Mouse (Mus musculus): ENCODE results near the gene Stard3.
A peak's percentile ranks its signal among the peaks of the same experiment; 100 is the strongest.

Gene Stard3

DNA sequence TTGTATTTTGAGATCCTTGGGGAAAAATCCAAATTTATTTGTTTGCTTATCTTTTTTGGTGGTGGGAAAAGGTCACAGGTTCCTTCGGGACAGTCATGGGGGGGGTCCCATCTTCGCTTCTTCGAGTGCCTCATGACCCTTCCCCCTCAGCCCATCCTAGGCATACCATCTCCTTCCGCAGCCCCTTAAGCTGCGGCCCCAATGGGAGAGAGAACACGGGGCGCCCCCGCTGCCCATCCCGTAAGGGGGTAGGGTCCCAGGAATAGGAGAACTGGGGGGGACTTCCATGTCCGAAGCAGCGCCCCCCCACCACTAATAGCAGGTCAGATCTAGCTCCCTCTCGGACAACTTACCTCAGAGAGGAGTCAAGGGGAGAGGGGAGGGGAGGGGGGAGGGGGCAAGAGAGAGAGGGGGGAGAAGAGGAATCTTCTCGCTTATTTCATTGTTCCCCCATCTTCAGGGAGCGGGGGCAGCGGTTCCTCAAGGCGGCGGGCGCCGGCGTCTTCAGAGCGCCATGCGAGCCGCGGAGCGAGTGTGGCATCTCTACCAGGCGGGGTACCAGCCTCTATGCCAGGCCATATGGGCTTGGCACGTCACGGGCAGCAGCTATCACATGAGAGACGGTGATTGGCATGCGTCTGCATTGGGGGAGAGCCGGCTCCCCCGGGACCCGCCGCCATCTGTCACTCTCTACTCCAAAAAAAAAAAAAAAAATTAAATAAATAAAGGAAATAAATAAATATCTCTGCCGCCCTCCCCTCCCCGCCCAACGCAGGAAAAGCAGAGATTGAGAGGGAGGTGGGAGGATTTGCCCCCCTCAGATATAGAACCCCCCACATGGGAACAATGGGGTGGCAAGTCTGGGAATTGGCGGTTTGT is 28.8 kb upstream of the Stard3 start, which contains the start of gene Neurod2:
Gene Neurod2, minus strand, starts transcription at position 568 of the 879 bp plus-strand sequence.
- no peak for DNase-seq (ENCODE audit: low spot score)

DNA sequence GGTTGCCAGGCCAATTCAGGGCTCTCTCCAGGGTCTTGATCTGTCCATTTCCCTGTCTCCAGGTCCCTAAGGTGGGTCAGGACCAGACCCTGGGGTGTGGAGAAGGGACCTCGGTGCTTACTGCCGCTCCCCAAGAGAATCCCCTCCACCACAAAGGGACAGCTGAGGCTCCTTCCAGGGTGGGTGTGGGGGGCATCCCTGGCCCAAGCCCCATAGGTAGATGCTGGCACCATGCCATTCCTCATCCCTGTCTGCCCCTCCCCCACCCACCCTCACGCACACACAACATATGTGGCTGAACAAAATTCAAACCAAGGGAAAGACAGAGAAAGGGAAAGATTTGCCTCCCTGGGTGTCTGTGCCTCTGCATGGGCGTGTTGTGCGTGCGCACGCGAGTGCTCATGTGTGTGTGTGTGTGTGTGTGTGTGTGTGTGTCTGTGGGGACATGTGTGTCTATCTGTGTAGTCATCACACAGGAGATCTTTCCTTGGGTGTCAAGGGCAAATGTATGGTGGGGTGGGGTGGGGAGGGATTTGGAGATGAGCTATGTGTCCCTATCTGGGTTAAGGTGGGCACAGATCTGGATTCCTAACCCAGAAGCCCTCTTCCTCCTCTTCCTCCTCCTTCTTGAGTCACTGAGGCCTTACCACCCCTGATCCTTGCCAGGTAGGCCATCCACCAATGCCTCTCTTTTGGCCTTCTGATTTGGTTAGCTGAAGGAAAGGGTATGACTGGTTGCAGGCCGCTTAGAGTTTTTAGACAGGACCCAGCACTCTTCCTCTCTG is 28.0 kb upstream of the Stard3 start:
- no peak for DNase-seq (ENCODE audit: low spot score)

DNA sequence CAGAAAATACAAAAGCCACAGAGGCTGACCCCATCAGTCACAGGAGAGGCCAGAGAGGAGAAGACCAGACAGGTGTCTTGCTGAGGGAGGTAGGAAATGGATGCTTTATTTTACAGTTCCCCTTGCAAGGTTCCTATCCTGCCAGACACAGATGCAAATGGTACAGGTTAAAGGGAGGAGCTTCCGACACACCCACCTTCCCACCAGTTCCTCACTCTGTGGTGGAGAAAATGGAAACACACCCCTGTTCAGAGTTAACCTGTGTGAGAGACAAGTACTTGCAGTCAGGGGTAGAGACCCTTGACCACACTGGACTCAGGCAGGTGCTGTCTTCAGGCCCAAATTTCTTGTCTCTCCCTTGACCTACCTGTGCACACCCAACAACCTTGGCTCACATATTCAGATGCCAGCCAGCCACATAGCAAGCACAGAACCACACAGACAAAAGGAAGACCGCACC is 27.4 kb upstream of the Stard3 start:
- no peak for DNase-seq (ENCODE audit: low spot score)

DNA sequence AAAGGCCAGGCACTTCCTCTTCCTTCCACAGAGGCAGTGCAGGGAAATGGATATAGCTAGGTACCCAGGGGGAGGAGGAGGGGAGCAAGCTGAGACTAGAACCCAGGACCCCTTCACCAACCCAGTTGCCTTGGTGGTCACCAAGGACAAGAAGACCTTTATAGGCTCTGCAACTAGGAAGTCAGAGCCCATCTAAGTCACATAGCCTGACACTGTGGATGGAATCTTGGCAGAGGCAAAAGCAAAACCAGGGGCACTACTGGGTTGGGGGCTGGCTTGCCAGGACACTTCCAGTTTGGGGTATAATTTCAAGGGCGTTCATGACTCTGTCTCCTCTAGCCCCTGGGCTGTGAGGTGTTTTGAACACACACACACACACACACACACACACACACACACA is 26.8 kb upstream of the Stard3 start:
- DNase-seq (ENCODE audit: low spot score): no peak

DNA sequence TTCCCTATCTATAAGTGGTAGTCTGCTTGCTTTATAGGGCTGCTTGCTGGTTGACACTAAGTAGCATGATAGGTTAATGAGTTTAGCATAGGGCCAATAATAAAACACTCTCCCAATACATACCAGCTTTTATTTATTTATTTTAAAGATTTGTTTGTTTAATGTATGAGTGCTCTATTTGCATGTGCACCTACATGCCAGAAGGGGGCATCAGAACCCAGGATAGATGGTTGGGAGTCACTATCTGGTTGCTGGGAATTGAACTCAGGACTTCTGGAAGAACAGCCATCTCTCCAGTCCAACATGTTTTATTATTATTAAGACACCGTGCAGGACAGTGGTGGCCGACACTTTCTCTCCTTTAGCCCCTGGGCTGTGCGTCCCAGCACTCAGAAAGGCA is 26.0 kb upstream of the Stard3 start:
- DNase-seq (ENCODE audit: low spot score): no peak

DNA sequence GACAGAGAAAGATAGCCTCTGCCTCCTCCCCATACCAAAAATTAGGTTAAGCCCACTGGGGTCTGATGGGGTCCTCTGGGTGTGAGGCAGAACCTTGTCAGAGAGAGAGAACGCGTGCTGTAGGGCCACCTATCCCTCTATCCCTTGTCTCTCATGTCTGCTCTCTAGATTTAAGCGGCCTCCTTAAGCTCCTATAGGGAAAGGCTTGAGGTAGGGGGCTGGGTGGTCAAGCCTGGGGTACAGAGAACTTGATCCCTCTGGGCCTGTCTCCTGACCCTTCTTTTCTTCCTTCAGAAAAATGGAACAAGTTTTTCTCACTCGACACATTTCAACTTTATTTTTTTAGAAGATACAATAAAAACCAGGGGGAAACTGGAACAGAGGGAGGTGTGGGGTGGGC is 25.3 kb upstream of the Stard3 start:
- no peak for DNase-seq (ENCODE audit: low spot score)

DNA sequence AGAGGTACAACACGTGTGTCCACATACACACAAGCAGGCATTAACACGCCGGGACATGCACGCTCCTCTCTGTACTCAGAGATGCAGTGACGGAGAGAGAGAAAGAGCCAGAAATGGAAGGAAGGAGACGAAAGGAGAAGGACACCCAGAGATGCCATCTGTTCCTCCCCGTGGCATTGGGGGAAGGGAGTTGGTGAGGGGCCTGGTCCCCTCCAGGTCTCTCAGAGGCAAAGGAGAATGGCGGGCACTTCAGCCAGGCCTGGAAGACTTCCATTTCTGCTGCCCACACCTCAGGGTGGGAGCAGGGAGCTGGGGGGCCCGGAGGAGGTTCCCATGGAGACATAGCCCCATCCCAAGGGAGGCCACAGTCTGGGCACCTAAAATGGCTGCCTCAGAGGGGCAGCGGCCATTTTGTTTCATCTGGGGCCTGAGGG is 24.9 kb upstream of the Stard3 start:
- DNase-seq (ENCODE audit: low spot score): no peak

DNA sequence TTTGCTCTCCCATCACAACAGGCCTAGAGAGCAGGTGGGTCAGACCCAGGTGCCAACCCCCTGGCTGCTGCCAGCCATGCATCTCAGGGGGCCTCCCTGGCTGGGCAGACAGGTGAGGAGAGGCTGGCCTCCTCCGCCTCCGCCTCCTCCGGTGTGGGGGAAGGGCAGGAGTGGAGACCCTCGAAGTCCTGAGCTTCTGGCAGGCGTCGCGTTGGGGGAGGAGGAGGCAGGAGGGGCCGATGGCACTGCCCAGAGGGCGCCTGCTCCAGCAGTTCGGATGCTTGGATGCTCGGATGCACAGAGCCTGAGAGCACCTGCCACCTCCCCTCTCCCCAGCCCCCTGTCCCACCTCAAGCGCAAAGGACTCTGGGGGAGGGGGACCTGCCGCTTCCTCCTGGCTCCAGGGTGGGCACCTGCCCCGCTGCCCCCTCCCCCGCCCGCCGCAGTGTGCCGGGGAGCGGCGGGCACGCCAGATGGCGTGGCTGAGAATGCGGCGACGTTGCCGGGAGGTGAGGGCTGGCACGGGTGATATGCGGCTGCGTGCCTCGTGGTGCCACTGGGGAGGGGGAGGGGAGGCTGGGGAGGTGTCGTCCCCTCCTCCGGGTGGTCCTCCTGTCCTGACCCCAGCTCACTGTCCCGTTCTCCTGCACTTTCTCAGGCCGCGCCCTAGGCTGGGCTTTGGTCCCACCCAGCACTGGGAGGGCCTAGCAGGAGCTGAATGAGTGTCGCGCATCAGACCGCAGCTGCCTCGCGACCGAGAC is 24.0 kb upstream of the Stard3 start:
- DNase-seq (ENCODE audit: low spot score): no peak

DNA sequence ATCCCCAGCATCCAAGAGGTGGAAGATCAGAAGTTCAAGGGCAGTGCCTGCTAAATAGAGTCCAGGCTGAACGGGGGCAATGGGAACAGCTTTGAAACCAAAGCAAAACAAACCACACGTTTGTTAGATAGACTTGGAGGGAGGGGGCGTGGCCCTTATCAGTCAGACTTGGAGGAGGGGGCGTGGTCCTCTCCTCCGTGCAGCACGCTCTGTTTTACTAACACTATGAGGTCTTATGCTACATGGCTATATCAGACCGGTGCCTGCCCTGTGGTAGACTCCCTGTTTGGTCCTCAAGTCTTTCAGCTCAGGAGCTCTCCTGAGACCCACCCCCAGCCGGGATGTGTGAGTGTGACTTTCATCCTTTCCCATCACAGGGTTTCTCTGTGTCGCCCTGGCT is 22.9 kb upstream of the Stard3 start:
- DNase-seq (ENCODE audit: low spot score): no peak

DNA sequence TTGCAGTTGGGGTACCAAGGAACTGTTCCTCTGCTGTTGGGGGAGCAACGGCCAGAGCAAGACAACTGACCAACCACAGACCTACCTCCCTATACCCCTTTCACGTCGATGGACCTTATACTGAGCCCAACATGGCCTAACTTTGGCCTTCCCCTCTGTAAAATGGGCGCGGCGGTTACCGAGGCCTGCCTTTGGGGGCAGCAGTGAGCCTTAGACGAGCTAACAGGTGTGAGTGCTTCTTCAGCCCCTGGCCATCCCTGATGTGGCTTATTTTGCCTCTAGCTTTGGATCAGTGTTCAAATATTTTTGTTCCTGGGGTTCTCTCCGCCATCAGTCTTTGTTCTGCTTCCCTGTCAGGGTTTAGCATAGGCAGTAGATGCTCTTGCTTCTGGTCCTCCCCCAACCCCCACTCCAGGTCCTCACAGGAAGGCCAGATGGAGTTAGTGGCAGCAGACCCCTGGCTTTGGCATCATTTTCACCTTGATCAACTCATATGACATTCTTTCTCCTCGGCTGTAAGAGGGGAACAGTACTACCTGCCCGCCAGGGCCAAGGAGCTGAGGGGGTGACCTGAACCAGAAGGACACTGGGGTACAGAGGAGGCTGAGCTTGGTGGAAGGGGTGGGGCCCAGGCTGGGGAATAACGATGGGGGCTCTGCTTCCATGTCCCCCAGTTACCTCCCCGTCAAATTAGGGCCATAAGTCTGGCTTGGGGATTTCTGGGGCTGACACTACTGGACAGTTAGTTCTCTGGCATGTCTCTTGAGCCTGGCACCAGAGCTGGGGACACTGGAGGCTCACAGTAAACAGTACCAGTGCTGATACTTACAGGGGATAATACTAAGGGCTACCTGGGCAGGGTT is 21.7 kb upstream of the Stard3 start:
- no peak for DNase-seq (ENCODE audit: low spot score)

DNA sequence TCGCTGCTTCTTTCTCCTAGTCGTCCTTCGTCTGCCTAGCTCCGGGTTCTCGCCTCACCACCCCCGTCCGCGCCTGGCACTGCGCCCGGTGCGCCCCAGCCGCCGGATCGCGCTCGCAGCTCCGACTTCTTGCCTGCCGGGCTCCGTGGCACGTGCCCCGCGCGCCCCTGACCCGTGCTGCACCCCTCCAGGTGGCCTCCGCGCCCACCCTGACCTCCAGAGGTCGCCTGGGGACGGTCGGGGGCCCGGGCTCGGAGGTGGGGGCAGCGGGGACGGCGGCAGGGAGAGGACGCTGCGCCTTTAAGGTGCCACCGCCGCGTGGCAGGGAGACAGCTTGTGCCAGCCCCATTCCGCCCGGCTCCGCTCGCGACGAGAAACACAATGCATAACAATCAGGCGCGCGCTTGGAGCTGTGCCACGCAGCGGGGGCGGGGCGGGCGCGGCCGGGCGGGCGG is 19.6 kb upstream of the Stard3 start:
- DNase-seq (ENCODE audit: low spot score): no peak

DNA sequence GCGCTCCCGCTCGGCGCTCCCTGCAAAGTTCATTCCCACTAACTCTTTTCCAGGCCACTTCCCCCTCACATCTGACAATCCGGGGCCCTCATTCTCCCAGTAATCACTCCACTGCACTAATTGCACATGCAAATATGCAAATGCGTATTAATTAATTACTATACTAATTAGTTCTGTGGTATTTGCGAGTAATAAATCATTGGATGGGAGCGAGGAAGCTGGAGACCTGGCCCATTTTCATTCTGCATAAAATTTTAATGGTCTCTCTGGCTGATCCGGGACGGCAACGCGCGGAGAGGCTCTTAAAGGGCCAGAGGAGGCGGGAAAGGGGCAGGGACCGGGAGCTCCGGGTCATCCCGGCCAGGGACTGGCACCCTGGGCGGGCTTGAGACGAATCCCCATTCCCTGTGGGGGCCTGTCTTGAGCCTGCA is 19.1 kb upstream of the Stard3 start:
- DNase-seq (ENCODE audit: low spot score): no peak

DNA sequence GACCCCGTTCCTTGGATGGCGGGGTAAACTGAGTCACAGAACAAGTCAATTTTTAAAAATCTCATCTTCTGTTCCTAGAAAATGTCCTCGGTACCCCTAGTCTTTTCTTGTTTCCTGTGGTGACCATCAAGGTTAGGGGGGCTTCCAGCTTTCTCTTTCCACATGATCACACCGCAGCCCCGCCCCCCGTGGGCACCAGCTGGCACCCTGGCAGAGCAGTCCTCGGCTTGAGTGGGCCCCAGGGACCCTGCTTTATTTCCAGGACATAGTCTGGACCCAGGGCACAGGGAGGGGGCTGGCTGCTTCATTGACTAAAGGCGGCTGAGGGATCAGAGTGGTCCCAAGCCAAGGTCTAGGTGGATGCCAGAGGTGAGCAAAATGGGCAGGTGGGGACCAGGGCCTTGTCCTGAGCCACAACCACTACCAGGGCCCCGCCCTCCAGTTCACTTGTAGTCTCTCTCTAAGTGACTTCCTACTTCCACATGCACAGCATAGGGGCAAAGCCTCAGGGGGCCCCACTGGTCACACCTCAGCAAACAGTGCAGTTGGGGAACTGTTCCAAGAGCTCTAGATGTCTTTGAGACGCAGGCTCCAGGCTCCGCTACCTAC is 18.4 kb upstream of the Stard3 start:
- DNase-seq (ENCODE audit: low spot score): no peak

DNA sequence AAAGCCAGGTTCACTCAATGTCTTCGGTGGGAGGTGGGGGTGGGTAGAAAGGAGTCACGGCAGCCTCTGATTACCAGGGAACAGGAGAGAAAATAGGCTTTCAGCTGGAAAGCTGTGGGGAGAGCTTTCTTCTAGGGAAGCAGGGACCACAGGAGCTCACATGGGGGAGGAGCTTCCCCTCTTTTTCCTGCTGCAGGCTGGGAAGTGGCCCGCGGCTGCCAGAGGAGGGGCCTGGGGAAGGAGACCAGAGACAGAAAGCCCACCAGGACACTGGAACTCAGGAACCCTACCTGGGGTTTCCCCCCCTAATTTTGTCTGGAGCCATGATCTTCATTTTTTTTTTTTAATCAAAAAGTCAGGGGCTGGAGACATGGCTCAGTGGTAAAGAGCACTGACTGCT is 17.6 kb upstream of the Stard3 start:
- DNase-seq (ENCODE audit: low spot score): no peak

DNA sequence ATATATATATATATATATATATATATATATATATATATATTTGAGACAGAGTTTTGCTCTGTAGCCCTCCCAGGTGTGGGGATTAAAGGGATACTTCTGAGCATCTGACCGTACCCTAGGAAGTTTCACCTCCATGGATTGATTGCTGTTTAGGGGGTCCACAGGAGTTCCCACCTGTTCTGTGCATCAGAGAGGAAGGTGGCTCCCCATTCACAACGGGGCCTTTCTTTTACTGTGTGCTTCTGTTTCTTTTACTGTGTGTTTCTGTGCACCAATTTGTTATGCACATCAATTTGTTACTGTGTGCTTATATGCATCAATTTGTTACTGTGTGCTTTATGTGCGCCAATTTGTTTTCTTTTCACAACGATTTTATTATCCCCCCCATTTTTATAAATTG is 17.0 kb upstream of the Stard3 start:
- no peak for DNase-seq (ENCODE audit: low spot score)

DNA sequence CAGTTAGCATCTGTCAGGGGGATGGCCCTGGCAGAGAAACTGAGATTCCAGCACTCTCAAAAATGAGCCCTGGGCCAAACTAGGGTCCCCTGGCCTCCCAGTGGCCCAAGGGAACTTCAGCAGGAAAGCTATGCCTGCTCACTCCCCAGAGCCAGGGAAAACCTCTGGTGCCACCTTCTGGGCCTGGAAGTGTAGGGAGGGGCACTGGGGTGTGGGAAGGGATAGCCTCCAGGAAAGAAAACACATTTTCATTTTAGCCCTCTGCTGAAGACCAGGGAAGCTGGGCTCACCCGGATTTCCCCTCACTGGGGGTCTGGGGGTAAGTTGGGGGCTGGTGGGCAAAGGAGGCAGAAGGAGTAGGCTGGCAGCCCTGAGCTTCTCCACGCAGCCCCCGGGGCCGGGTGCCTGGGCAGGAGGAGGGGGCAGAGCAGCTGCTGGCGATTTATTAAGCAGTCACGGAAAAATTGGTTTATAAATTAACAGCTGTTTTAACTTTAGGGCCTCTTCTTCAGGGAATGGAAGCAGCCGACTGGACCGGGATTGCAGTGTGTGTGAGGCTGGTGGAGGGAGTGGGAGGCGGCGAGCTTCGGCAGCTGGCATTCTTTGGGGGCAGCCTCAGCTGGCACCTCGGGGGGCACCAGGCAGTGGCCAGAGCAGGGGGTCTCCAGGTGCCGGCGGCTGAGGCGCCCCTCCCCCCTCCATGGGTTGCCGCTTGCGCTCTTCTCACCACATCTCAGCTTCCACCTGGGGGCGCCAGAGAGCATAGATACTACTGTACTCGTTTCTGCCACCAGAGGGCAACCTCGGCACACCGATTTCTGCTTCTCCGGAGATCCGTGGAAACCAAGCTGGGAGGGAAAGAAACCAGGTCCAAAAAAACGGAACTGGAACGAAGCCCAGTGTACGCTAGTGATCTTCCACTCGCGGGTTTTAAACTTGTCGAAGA is 15.9 kb upstream of the Stard3 start:
- peak; percentile 90 for DNase-seq (ENCODE audit: low spot score)

DNA sequence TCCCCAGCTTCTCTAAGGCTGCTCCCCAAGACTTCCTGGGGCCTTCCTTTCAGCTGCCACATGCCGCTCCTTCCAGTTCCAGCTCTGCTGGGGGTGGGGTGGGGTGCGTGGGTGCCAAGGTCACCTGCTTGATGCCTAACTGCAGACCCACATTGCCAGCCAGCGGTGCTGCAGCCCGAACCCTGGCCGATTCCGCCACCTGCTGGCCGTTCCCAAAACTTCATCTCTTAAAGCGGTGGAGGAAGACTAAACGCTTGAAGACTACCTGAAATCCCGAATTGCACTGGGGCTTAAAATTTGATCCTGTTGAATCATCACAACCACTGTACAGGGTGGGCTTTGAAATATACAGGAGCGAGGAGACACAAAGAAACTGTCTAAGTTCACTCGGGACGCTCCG is 12.9 kb upstream of the Stard3 start:
- peak; percentile 80 for DNase-seq (ENCODE audit: low spot score)

DNA sequence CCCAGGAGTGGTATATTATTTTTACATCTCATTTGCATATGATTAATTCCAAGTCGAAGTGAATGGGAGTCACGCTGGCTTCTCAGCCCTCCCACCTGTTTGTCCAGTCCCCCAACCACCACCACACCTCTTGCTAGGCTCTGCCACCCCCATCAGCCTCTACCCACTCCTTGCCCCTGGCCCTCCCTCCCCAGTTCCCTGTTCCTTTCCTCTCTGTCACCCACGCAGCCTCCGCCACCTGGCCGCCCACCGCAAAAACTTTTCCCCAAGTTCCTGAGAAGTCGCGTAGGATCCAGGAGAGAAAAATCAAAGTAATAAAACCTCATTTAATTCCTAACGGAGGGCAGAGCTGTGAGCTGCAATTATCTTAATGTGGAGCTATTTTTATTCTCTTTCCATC is 12.0 kb upstream of the Stard3 start:
- no peak for DNase-seq (ENCODE audit: low spot score)

DNA sequence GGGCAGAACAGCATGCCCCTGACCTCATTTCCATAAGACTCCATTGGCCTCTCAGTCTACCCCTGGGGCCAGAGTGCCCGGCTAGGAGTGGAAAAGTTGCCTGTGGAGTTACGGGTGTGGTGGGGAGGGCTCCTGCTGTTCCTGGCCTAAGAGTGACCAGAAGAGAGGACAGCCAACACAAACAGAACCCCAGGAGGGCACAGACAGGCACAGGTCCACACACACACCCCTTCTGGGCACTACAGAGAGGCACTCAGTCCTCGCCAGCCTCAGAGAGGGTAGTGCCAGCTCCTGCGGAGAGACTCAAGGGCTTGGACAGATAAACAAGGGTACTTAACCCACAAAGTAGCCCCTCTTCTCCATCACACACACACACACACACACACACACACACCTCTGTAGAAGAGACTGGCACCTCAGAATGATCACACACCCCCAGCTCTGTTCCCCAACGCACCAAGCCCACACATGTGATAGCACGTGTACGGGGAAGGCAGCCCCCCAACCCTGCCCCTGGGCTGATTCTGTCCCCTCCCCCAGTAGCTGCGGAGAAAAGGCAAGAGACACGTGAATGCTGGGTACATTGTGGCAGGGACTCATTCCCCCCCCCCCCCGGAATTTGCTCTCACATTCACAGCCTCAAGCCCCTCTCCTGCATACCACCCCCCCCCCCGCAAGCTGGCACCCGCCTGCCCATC is 10.6 kb upstream of the Stard3 start:
- DNase-seq (ENCODE audit: low spot score): no peak

Measured in embryo, embryonic 10 days (tissue).